Mouse (Mus musculus) stomach, embryonic 16.5 days (tissue): ENCODE measurements at regions not wholly inside any gene's neighbourhood (a gene's known extent, or its start where the extent isn't known, plus 50 kb on each side); places are given as distances from the start of the nearest gene placed in this dataset.

ENCODE experiments used
- ATAC-seq: fragments of 200-750 bp; cut with Nextera tagmentation; 2 replicates; pipeline ENCODE4 v1.8.0; 2017; ENCODE audit warnings: moderate number of reproducible peaks, moderate TSS enrichment; ENCODE audit not compliant: insufficient read depth, low FRiP score
- H3K27ac ChIP-seq: fragments of 300-500 bp; sonication (generic); 2 replicates; pipeline ENCODE4 v1.5.1; 2014; ENCODE audit warnings: low read length
- H3K27me3 ChIP-seq: fragments of 300-500 bp; sonication (generic); 2 replicates; pipeline ENCODE4 v1.6.1; 2014; ENCODE audit warnings: low read length, control low read depth, mixed read lengths; ENCODE audit not compliant: control insufficient read depth, insufficient read depth
- H3K36me3 ChIP-seq: fragments of 300-500 bp; sonication (generic); 2 replicates; pipeline ENCODE4 v1.6.1; 2014; ENCODE audit warnings: low read length; ENCODE audit not compliant: control insufficient read depth, insufficient read depth
- H3K4me1 ChIP-seq: fragments of 300-500 bp; sonication (generic); 2 replicates; pipeline ENCODE4 v1.6.1; 2014; ENCODE audit warnings: low read length, control low read depth, mixed read lengths; ENCODE audit not compliant: control insufficient read depth, insufficient read depth
- H3K4me2 ChIP-seq: fragments of 300-500 bp; sonication (generic); 2 replicates; pipeline ENCODE4 v1.6.1; 2014; ENCODE audit warnings: low read depth, low read length, mixed read lengths
- H3K4me3 ChIP-seq: fragments of 300-500 bp; sonication (generic); replicated peaks from 2 replicates; pipeline ENCODE4 v1.5.1; 2014; ENCODE audit warnings: mild to moderate bottlenecking, low read length
- H3K9ac ChIP-seq: fragments of 300-500 bp; sonication (generic); 2 replicates; pipeline ENCODE4 v1.6.1; 2014; ENCODE audit warnings: low read length
- H3K9me3 ChIP-seq: fragments of 300-500 bp; sonication (generic); replicated peaks from 2 replicates; pipeline ENCODE4 v1.6.1; 2016; ENCODE audit warnings: low read length, control low read depth; ENCODE audit not compliant: control insufficient read depth
- WGBS: fragments of 180-500 bp; shearing (Covaris S2); extraction: QIAGEN DNeasy Blood & Tissue Kit; methylation state at CpG from one replicate; pipeline ENCODE4 v1.1.7; 2014; 5-methylcytosine and 5-hydroxymethylcytosine counted together

GRCm38 (mm10) chr14:46530452-46530851, 140.0 kb upstream of the Bmp4 start:
- 82% methylated on average over 6 of the region's 6 CpGs for WGBS
- Histone ChIP-seq H3K9me3 (no peaks in the 10 kb centered on the region), H3K4me2 (no peak overlapping the region)

GRCm38 (mm10) chr14:46529086-46529715, 138.7 kb upstream of the Bmp4 start:
- Histone ChIP-seq H3K27me3 (no peaks in the 10 kb centered on the region), H3K4me1 (no peaks in the 10 kb centered on the region), H3K9ac (no peak overlapping the region), H3K36me3 (no peaks in the 10 kb centered on the region), H3K27ac (no peak overlapping the region), H3K9me3 (no peaks in the 10 kb centered on the region), H3K4me3 (no peak overlapping the region), H3K4me2 (no peak overlapping the region)
- ATAC-seq = no peak
- 72% methylated on average over 5 of the region's 5 CpGs for WGBS

More at GRCm38 (mm10) chr14:46530452-46530851, 140.0 kb upstream of the Bmp4 start:
- Histone ChIP-seq H3K9ac (no peak overlapping the region), H3K27ac (no peak overlapping the region), H3K27me3 (no peaks in the 10 kb centered on the region), H3K4me1 (no peaks in the 10 kb centered on the region), H3K36me3 (no peaks in the 10 kb centered on the region), H3K4me3 (no peak overlapping the region)
- ATAC-seq = no peak

- Histone ChIP-seq H3K36me3 (no peaks in the 10 kb centered on the region), H3K4me1 (no peaks in the 10 kb centered on the region), H3K4me2 (no peak overlapping the region), H3K27ac (no peak overlapping the region), H3K4me3 (no peak overlapping the region), H3K9me3 (no peaks in the 10 kb centered on the region), H3K9ac (no peak overlapping the region), H3K27me3 (no peaks in the 10 kb centered on the region)
- ATAC-seq = no peak
- 70% methylated on average over 4 of the region's 4 CpGs for WGBS
Observed at GRCm38 (mm10) chr14:46517258-46517657, 126.8 kb upstream of the Bmp4 start.

DNA sequence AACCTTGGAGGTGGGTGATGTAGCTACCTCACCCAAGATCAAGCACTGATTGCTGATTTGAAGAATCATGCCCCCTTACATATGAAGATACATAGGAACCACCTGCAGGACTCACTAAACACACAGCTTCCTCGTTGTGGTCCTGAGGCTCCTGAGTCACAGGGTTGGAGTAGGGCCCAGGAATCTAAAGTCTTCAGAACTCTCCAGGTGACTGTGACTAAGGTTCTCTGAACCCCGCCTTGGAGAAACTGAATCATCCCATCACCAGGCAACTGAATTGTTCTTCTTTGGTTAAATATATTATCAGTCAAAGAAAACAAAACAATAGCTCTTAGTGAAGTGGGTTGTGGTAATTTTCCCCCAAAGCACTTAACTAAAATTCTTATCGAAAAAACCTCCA, 125.8 kb upstream of the Bmp4 start:
- Histone ChIP-seq H3K4me2 (no peak overlapping the region), H3K9me3 (no peaks in the 10 kb centered on the region), H3K27ac (no peak overlapping the region), H3K4me1 (no peaks in the 10 kb centered on the region), H3K9ac (no peak overlapping the region), H3K36me3 (no peaks in the 10 kb centered on the region), H3K4me3 (no peak overlapping the region), H3K27me3 (no peaks in the 10 kb centered on the region)
- 70% methylated on average over 3 of the region's 3 CpGs for WGBS
- no peak for ATAC-seq

DNA sequence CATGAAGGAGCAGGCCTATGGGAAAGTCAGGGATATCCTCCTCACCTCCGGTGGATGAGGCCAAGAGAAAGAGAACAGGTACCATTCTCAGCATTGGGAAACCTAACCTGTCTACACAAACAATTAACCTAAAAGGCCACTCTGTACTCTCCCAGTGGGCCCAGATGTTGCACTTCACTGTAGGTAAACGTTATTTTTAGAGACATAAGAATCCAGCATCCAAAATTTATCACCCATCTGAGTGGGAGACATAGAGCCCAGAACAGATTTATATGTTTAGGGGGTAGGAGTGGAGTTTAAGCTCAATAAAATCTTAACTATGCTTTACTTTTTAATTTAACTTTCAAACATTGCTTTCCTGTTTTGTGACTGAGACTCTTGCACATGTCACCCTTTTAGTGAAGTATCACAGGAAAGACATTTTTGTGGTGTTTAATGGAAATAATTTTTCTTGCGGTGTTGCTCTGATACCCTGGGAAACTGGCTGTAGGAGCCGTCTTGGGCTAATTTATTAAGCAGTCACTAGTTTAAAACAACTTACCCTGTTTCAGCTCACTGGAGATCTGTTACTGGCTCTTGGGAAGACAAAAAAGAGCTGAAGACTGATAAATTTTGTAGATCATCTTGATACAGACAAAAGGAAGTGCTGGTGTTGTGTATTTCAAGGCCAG, 123.9 kb upstream of the Bmp4 start:
- no peak overlapping the region for H3K4me2 ChIP-seq
- no peaks in the 10 kb centered on the region for H3K36me3 ChIP-seq
- H3K4me1 ChIP-seq = no peaks in the 10 kb centered on the region
- H3K27me3 ChIP-seq = no peaks in the 10 kb centered on the region
- ATAC-seq = no peak; the same call in 1 of the 2 replicates
- H3K9me3 ChIP-seq = no peaks in the 10 kb centered on the region
- H3K4me3 ChIP-seq = no peak overlapping the region
- peak overlapping the region; percentile 1 for H3K27ac ChIP-seq
- no peak overlapping the region for H3K9ac ChIP-seq
- WGBS = 54% methylated on average over 4 of the region's 4 CpGs

DNA sequence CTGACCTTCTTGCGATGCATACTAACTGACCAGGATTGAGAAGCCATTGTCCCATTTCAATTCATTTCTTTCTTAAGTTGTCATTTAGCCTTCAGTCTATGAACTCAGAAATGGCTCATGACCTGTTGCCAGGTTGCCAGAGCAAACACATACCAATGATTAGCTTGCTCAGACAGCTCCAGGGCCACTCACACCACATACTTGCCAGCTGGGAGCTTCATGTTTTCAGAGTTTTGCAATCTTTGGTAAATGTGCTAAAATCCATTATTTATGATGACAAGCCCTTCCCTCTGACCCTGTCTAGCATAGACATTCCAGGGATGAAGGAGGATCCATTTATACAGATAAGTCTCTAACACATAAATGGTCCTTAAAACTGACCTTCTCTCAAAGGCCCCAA, 121.6 kb upstream of the Bmp4 start:
- no peak for ATAC-seq
- Histone ChIP-seq H3K4me2 (no peak overlapping the region), H3K27me3 (no peaks in the 10 kb centered on the region), H3K9me3 (no peaks in the 10 kb centered on the region), H3K36me3 (no peaks in the 10 kb centered on the region), H3K4me1 (no peaks in the 10 kb centered on the region), H3K9ac (no peak overlapping the region), H3K4me3 (no peak overlapping the region), H3K27ac (no peak overlapping the region)
- WGBS = 79% methylated on average over 1 of the region's 1 CpGs

DNA sequence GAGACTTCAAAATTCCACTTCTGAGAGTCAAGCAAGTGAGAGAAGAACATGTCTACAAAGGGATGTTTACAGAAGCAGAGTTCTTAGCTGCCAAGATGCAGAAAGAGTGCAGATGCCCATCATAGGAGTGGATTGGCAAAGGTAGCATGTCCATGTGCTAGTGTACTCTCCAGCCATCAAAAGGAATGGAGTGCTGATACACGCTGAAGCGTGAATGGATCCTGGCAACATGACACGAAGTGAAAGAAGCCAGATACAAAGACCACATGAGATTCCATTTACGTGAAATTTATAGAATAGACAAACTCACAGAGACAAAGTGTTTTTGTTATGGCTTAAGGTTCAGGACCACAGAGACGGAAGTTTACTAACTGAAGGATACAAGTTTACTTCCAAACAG, 118.4 kb upstream of the Bmp4 start:
- ATAC-seq = no peak
- WGBS = 58% methylated on average over 5 of the region's 5 CpGs
- Histone ChIP-seq H3K27ac (no peak overlapping the region), H3K9ac (no peak overlapping the region), H3K27me3 (no peaks in the 10 kb centered on the region), H3K9me3 (no peaks in the 10 kb centered on the region), H3K4me3 (no peak overlapping the region), H3K36me3 (no peaks in the 10 kb centered on the region), H3K4me1 (no peaks in the 10 kb centered on the region), H3K4me2 (no peak overlapping the region)

GRCm38 (mm10) chr14:46505266-46505665, 114.8 kb upstream of the Bmp4 start:
- H3K4me2 ChIP-seq = no peak overlapping the region
- H3K4me3 ChIP-seq = no peak overlapping the region
- 90% methylated on average over 3 of the region's 3 CpGs for WGBS
- no peak overlapping the region for H3K9ac ChIP-seq
- H3K27me3 ChIP-seq = no peaks in the 10 kb centered on the region
- H3K9me3 ChIP-seq = no peaks in the 10 kb centered on the region
- no peak for ATAC-seq
- H3K4me1 ChIP-seq = no peaks in the 10 kb centered on the region
- no peaks in the 10 kb centered on the region for H3K36me3 ChIP-seq
- H3K27ac ChIP-seq = no peak overlapping the region

GRCm38 (mm10) chr14:46491601-46492000, 101.1 kb upstream of the Bmp4 start:
- no peak overlapping the region for H3K4me2 ChIP-seq
- H3K4me3 ChIP-seq = no peak overlapping the region
- H3K9me3 ChIP-seq = no peaks in the 10 kb centered on the region
- no peak overlapping the region for H3K9ac ChIP-seq
- H3K27me3 ChIP-seq = no peaks in the 10 kb centered on the region
- WGBS = 22% methylated on average over 9 of the region's 9 CpGs
- no peaks in the 10 kb centered on the region for H3K36me3 ChIP-seq
- ATAC-seq = peak; percentile 82
- H3K27ac ChIP-seq = peak overlapping the region; percentile 9; the same call in 1 of the 2 replicates
- peaks cover 5% of the 10 kb centered on the region; the same call in 1 of the 2 replicates for H3K4me1 ChIP-seq
